Mouse (Mus musculus): ENCODE data around the gene Rin2. TPM values are rescaled to one million over a fixed set of nuclear protein-coding genes. Genes with fewer than 3 reads are reported as not detected.

The Rin2 gene
- total RNA-seq, 2 experiments from 2014 or later, result 1.1 to 2.5 TPM

DNA sequence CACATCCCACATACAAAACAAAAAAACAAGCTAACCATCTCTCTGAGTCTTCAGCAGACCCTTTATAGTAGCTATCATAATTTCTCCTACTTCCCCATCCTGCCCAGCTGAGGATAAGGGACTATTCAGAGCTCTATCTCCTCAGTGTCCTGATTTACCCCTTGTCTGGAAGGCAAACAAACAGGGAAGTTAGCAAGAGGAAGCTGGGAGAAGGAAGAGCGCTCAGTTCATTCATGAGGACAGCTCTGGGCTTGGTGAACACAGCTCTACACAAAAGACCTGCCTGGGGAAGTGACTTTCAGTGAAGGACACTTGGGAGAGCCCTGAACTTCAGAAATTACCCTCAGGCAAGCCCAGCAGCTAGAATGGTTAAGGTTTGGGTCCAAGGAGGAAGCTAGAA, 137.8 kb downstream of the Rin2 start:
- no peak for ATAC-seq (replicated peaks; ENCODE audit: low FRiP score, poor library complexity, severe bottlenecking)

DNA sequence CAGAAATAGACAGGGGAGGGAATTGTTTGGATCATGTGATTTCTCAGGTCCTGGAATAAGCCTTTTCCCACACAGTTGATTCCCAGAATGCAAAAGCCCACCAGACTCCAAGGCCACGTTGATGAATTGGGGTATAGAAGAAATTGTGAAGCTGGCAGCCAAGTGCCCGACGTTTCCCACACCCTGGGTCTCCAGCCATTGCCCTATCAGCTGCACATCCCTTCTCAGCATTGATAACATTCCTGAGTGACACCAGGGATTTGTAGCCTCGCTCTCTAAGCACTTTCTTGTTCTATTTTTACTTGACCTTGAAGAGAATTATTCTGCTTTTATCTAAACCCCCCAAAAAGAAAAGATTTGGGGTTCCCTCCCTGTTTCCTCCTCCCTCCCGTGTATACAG, 142.2 kb downstream of the Rin2 start:
- no peak for ATAC-seq (replicated peaks; ENCODE audit: low FRiP score, poor library complexity, severe bottlenecking)

DNA sequence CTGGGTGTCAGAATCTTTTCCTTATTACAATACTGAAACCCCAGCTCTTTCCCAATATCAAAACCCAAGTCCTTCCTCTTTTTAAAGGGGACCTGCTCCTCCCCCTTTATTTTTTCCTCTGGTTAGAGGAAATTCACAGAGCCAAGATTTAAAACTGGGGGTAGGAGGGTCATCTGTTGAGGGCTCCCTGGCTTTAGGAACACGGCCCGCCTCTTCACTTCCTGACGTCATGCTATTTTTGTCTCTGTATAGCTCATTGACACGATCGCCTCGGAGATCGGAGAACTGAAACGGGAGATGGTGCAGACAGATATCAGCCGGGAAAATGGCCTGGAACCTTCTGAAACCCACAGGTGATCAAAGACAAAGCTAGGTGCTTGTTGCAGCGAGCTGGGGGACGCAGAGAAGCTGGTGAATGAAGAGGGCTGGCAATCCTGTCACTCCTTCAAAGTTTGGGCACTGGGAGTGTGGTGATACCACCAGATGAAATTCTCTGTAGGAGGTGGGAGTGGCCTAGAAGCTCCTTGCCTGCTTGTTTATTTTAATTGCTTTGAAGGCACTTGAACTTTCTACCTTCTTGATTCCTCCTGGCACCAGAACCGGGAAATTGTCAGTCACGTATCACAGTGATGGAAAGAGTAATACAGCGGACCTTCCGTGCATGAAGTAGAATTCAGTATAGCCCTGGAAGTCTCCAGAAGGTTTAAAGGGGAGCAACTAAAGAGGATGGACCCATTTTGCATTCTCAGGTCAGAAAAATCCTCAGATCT, 147.2 kb downstream of the Rin2 start:
- no peak for ATAC-seq (replicated peaks; ENCODE audit: low FRiP score, poor library complexity, severe bottlenecking)

DNA sequence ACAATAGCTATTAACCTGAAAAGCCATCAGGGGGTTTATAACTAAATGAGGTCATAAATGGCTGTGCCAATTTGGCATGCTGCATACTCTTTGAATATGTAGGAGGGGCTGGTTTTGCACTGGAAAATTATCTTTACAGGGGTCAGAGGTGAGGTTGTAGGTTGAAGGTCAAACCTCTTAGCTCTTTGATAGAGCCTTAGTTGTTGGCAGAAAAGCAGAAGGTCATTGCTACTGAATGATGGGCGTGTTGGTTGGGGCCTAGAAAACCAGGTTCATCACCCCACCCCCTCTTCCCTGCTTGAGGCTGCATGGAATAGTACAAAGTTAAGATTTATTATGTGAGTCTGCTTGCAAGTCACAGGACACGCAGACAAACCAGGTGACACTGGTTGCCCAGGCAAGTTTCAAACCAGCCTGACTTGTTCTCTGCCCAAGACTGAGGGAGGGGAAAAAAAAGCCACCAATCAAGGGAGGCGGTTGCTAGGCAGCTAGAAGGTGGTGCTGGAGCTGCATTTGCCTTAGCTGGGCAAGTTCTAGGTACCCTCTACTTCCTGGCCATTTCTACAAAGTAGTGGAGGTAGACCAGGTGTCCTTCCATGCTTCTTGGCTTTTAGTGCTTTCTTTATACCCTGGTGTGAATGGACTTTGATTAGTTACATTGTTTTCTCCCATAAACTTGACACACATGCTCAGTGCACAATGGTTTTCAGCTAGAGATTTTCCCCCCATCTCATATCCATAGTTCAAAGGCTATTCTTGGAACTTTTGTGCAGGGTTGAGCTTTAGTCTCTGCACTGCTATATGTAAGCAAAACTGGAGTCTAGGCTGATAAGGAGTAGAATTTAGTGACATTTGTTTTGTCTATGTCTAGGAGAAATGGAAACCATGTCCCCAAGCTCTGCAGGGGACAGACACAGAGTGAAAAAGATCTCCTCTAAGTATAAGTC, 148.0 kb downstream of the Rin2 start:
- ATAC-seq (replicated peaks; ENCODE audit: low FRiP score, poor library complexity, severe bottlenecking), result no peak

DNA sequence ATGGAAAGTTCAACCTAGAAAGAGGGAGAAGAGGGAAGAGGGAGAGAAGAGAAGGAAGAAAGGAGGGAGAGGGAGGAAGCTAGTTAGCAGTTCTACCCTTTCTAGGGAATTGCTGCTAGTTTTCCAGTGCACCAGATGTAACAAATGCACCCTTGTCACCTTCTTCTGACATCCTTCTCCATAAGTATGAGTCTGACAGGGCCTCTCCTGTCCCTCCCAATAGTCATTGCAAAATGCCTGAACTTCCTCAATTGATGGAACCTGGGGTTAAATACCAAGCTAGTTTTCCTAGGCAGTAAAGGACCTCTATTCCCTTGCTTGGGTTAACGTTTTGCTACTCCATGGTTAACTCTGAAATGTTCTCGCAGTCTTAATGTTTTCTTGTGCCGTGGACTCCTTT, 149.7 kb downstream of the Rin2 start:
- ATAC-seq (replicated peaks; ENCODE audit: low FRiP score, poor library complexity, severe bottlenecking), result no peak

DNA sequence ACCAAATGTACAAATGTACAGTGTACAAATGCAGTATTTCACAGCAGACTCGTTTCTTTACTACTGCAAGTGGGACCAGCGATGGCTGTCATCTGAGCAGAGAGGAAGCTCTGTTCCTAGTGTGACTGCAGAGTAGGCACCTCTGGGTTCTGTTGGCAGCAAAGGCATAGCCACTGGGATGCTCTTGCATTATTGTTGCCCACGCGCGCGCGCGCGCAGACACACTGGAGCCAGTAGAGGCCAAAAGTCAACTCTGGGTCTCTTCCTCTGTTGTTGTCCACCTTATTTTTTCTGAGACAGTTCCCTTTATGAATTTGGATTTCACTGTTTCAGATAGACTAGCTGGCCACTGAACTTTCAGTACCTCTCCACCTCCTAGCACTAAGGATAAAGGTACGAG, 150.2 kb downstream of the Rin2 start:
- ATAC-seq (replicated peaks; ENCODE audit: low FRiP score, poor library complexity, severe bottlenecking), result no peak

DNA sequence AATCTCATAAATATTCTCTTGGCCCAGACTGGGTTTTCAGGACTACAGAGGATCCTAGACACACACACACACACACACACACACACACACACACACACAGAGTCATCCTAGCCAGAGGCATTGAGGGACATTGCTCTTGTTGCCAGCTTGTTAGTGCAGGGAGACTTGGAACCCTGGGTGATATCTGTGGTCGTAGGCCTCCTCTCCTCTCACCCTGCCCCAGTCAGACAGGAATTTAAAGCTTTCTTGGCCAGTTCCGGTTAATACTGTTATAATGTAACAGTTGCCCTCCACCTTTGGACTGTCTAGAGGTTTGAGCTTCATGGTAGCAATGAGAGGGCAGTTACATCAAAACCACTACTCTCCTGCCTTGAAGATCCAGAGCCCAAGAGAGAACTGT, 152.9 kb downstream of the Rin2 start:
- ATAC-seq (replicated peaks; ENCODE audit: low FRiP score, poor library complexity, severe bottlenecking), result no peak

DNA sequence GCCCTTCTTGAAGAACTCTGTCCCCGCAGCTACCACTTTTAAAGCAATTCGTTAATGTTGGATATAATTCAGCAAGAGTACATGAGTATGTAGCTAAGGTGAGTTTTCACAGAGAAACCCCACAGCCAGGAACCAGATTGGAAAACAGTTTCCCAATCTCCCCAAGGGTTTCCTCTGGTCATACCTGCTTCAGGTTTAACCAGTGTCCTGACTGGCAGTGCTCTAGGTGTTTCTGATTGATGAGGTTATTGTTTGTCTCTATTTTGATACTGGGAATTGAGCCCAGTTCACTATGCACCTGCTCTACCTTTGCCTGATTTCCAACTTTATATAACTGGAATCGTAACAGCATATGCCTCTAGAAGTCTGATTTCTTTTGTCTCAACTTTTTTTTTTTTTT, 153.6 kb downstream of the Rin2 start:
- ATAC-seq (replicated peaks; ENCODE audit: low FRiP score, poor library complexity, severe bottlenecking), result no peak

DNA sequence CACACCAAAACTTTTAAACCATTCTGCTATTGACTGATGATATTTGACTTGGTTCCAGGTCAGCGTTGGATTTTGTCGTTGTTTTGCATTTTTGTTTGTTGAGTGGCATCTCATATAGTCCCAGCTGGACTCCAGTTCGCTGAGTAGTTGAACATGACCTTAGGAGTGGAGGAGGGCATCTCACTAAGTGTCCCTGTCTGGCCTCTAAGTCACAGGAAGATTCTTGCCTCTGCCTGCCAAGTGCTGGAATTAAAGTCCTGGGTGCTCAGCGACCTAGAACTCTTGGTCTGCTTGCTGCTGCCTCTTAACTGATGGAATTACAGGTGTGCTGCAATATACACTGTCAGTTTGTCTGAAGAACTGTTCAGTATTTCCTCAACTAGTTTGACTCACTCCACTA, 154.2 kb downstream of the Rin2 start:
- ATAC-seq (replicated peaks; ENCODE audit: low FRiP score, poor library complexity, severe bottlenecking), result no peak

DNA sequence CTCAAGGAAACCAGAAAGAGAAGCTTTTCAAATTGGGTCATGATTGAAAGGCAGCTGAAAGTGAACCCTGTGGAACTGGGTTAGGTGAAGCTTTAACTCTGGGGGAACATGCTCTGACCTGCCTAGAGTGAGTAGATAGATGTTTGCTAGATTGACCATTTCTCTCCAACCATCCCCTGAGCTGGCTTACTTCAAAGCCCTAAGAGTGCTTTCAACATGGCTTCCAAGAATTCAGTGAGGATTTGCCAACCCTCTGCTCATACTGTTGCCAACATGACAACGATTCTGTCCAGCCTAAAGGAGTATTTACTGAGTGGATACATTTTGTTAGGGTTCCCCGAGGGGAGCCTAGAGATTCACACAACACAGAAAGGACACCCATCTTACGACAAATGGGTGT, 155.4 kb downstream of the Rin2 start:
- ATAC-seq (replicated peaks; ENCODE audit: low FRiP score, poor library complexity, severe bottlenecking), result no peak

DNA sequence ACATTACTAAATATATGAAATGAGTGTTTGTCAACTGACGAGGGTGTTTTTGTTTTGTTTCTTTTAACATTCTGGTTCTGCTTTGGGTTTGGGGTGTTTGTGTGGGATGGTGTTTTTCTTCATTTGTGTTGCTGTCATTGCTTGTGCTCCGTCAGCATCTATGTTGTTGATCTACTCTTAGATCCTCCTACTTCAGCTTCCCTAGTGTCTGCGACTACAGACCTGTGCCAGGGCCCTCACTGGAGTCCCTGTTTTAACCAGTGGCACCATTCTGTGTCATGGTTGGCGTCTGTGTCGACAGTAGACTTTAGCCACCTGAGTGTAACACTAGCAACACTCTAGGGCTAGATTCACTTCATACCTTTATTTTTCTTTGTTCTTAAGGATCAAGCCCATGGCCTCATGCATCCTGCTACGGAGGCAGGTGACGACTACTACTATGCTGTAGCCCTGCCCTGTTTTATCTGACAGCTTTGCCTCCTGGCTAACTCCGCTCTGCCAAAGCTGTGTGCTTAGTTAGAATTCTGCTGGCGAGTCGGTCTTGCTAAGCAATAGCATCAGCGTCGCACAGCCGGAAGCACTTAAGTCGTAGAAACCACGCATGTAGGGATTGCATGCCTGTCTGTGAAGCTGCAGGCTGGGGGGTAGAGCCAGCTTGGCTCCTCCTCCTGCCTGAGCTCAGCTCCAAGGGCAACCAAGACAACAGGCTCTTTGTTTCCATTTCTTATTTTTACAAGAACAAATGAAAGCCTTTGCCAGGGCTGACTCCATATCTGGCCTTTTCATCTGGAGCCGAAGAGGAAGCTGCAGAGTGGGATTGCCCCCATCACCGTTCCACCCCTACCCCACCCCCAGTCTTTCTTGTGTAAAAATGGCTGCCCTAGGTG, 157.2 kb downstream of the Rin2 start:
- no peak for ATAC-seq (replicated peaks; ENCODE audit: low FRiP score, poor library complexity, severe bottlenecking)

DNA sequence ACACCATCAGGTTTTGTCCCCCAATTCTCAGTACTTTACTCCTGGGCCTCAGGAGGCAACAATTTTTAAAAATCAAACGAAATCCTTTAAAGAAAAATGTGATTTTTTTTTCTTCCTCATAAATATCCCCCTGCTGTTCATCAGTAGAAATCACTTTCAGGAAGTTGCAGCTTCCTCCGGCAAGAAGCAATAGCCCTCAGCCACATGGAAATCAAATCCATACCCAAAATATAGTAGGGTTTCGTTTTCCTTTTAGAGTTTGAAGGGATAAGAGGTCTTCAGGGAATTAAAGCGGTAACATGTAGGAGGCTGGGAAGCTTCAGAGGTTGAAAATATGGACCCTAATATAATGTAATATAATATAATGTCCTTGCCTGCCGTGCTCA, 157.8 kb downstream of the Rin2 start:
- ATAC-seq (replicated peaks; ENCODE audit: low FRiP score, poor library complexity, severe bottlenecking), result no peak

DNA sequence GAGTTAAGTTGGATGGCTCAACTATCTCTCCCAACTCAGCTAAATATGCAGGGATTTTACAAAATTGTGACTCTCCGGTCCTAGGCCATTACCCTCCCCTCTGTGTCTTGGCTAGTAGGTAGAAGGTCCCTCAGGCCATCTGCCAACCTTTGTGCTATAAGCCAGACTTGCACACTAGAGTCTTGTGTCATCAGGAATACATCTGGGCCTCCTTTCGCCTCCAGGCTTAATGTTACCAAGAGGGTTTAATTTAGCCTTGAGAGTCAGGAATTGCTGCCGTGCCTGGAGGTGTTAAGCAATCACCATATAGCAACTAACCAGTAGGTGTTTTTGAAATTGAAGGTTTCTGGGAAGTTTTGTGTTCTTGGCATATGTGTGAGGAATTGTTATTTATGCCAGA, 158.3 kb downstream of the Rin2 start:
- ATAC-seq (replicated peaks; ENCODE audit: low FRiP score, poor library complexity, severe bottlenecking), result no peak

DNA sequence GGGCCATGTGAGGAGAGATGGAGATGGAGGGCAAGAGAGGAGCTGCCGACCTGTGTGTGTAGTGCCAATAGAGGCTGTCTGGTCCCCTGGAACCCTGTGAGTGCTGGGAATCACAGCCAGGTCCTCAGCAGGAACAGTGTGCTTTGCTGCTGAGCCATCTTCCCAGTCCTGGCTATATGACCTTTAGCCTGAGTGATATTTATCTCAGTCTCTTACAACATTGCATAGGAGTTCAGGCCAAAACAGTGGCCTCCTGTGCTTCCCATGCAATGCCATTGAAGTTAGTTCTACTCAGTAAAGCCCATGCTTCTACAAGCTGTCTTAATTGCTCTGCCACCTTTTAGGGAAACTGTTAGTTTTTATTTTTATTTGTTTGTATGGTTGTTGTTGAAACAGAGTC, 160.9 kb downstream of the Rin2 start:
- no peak for ATAC-seq (replicated peaks; ENCODE audit: low FRiP score, poor library complexity, severe bottlenecking)

DNA sequence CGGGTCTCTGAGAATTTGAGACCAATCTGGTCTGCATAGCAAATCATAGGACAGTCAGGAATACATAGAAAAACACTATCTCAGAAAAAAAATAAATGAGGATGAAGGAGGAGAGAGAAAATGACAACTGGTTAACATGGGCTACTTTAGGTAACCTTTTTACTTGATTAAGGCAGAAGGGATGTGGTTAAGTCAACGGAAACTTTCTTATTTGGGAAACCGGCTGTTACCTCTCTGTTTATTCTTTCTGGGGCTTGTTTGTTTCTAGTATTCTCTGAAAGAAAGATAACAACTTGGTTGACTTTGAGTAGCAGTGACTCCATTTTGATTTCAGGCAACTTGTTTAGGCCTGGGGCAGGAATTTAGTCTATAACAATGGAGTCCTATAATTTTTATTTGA, 163.7 kb downstream of the Rin2 start:
- ATAC-seq (replicated peaks; ENCODE audit: low FRiP score, poor library complexity, severe bottlenecking), result no peak

DNA sequence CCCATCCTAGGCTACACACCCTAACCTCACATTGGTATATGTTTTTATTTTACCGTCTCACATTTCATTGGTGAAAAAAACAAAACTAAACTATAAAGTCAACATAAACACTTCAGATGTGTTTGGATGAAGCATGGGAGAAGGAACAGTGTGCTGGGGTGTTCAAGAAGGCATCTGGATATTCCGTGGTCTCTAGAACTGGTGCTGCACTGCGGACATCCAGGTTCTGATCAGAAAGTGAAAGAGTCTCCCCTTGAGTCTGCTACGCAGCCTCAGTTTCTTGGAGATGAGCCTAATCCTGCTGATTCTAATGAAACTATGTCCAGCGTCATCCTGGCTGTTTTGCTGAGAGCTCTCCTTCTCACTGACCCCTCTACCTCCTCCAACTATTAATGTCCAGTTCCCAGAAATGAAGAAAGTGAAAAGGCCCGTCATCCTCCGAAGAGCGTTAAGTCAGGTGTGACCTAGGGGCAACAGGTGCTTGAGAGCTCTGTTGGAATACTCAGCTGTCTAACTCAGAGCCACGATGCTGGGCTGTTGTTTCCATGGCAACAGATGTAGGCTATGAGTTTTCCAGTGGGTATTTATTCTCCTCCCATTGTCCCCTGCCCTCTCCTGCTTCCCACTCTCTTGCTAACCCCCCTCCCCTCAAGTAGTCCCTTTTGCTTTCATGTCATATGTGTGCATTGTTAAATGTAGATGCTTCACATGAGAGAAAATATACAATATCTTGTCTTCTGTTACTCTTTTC, 164.7 kb downstream of the Rin2 start:
- no peak for ATAC-seq (replicated peaks; ENCODE audit: low FRiP score, poor library complexity, severe bottlenecking)

DNA sequence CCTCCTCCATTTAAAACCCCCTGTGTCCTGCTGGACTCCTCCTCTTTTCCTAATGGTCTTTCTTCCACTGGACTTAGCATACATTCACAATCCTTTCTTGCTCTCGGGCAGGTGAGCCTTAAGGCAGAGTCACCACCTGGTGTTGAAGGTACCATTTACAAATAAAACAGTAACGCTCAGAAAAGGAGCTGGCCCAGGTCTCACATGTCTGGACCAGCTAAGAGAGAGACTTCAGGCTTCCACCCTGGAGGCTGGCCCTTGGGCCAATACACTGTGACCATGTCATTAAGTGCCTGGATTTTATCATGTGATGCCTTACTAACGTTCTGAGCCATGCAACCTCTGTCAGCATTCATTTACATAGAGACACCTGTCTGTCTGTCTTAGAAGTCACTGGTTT, 165.3 kb downstream of the Rin2 start:
- ATAC-seq (replicated peaks; ENCODE audit: low FRiP score, poor library complexity, severe bottlenecking), result no peak

DNA sequence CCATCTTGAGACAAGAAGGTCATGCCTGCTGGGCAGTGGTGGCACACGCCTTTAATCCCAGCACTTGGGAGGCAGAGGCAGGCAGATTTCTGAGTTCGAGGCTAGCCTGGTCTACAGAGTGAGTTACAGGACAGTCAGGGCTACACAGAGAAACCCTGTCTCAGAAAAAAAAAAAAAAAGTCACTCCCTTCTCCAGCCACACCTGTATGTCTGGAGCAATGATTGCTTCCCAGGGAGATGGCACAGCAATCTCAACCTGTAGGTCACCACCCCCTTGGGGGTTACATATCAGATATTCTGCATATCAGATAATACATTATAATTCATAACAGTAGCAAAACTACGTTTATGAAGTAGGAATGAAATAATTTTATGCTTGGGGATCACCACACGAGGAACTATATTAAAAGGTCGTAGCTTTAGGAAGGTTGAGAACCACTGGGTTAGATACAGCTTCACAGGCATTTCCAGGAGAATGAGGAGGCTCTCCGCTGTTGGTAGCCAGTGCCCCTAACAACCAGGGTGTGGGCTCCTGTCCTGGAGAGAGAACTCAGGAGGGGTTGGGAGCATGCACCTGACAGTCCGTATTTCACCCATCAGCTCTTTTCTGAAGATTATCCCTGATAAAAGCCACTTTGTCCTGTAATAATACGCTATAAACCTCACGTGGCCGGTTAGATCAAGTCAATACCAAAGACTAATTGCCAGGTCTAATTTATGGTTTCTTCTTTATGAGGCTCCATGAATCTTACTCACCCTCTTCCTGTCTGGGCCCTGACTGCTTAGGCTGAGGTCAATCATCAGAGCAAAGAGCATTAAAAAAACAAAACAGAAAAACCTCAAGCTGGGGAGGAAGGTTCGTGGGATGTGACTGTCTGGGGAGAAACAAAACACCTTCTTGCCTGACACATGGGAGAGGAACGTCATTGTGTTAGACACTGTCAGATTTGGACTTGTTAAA, 166.2 kb downstream of the Rin2 start:
- no peak for ATAC-seq (replicated peaks; ENCODE audit: low FRiP score, poor library complexity, severe bottlenecking)
